Mouse (Mus musculus): Measurements from ENCODE around the gene Arhgap29. TPM values are rescaled to one million over a fixed set of nuclear protein-coding genes. Genes with fewer than 3 reads are reported as not detected.

Arhgap29 gene
- polyA plus RNA-seq, 1 experiment from 2014 or later: 18.3 TPM

GRCm38 (mm10) chr3:122035092-122035491 lies 82.8 kb downstream of the Arhgap29 start:
- no peak for ATAC-seq
- H3K4me1 ChIP-seq (replicated peaks; ENCODE audit: control insufficient read depth, insufficient read depth, low read length): 0 out of 2 replicates have a peak, but pooled peaks cover 2% of the 10 kb centered on the region
- no peak overlapping the region for H3K9ac ChIP-seq (replicated peaks; ENCODE audit: low read depth, low read length)
- 60% methylated on average over 3 of the region's 3 CpGs for WGBS
- no peak overlapping the region for H3K4me2 ChIP-seq (ENCODE audit: low read length)
- no peaks in the 10 kb centered on the region for H3K36me3 ChIP-seq (ENCODE audit: control insufficient read depth, insufficient read depth)
- no peak overlapping the region for H3K27ac ChIP-seq (ENCODE audit: low read length)
- H3K27me3 ChIP-seq (replicated peaks; ENCODE audit: control insufficient read depth, insufficient read depth, low read length): 0 out of 2 replicates have a peak, but pooled peaks cover 2% of the 10 kb centered on the region
- H3K9me3 ChIP-seq (ENCODE audit: control insufficient read depth, low read length): peaks cover 4% of the 10 kb centered on the region; the same call in 1 of the 2 replicates
- no peak overlapping the region for H3K4me3 ChIP-seq (replicated peaks; ENCODE audit: low read length)

DNA sequence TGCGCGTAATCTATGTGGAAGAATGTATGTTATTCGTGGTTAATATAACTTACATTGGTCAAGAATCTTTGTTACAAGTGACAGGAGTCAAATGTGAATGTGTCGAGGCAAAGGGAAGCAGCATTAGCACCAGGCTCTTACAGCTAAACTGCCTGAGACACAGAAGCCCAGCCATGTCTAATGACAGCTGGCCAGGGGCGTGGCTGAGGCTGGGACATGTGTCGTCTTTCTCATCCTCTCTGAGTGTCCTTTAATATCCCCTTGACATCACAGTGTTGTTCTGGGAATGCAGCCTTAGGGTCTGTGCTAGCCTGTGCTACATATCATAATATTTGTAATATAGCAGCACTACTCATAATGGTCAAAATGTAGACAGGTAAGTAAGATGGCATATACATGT lies 88.2 kb downstream of the Arhgap29 start:
- Histone ChIP-seq H3K9me3 (ENCODE audit: control insufficient read depth, low read length) (peaks cover 4% of the 10 kb centered on the region; the same call in 1 of the 2 replicates), H3K4me1 (replicated peaks; ENCODE audit: control insufficient read depth, insufficient read depth, low read length) (peaks cover 17% of the 10 kb centered on the region), H3K36me3 (ENCODE audit: control insufficient read depth, insufficient read depth) (no peaks in the 10 kb centered on the region), H3K27me3 (replicated peaks; ENCODE audit: control insufficient read depth, insufficient read depth, low read length) (peaks cover 18% of the 10 kb centered on the region), H3K4me2 (ENCODE audit: low read length) (no peak overlapping the region), H3K9ac (replicated peaks; ENCODE audit: low read depth, low read length) (no peak overlapping the region), H3K4me3 (replicated peaks; ENCODE audit: low read length) (no peak overlapping the region), H3K27ac (ENCODE audit: low read length) (no peak overlapping the region)
- whole genome bisulfite sequencing: 83% methylated on average over 6 of the region's 6 CpGs
- no peak for ATAC-seq

DNA sequence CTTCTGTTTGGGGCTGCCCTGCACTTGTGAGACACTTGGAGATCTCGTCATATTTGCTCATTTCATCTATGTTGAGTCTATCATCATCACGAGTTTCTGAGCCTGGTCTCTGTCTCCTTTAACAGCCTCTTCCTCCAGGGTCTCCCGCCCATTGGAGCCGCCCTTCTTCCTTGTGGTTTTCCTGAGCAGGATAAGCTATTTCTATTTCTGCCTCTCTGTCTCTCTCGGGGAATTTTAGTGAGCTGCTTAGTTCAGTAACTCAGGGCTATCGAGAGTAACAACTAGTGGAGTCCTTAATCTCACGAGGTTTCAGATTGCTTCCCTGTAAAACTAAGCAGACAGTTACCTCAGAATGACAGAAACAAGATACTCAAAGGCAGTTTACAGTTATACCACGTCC lies 90.8 kb downstream of the Arhgap29 start:
- ATAC-seq: no peak
- Histone ChIP-seq H3K9ac (replicated peaks; ENCODE audit: low read depth, low read length) (no peak overlapping the region), H3K36me3 (ENCODE audit: control insufficient read depth, insufficient read depth) (no peaks in the 10 kb centered on the region), H3K4me2 (ENCODE audit: low read length) (no peak overlapping the region; the same call in 1 of the 2 replicates), H3K4me3 (replicated peaks; ENCODE audit: low read length) (no peak overlapping the region), H3K27ac (ENCODE audit: low read length) (no peak overlapping the region), H3K27me3 (replicated peaks; ENCODE audit: control insufficient read depth, insufficient read depth, low read length) (peaks cover 18% of the 10 kb centered on the region), H3K4me1 (replicated peaks; ENCODE audit: control insufficient read depth, insufficient read depth, low read length) (peaks cover 38% of the 10 kb centered on the region), H3K9me3 (ENCODE audit: control insufficient read depth, low read length) (no peaks in the 10 kb centered on the region)
- 12% methylated on average over 8 of the region's 8 CpGs for WGBS

DNA sequence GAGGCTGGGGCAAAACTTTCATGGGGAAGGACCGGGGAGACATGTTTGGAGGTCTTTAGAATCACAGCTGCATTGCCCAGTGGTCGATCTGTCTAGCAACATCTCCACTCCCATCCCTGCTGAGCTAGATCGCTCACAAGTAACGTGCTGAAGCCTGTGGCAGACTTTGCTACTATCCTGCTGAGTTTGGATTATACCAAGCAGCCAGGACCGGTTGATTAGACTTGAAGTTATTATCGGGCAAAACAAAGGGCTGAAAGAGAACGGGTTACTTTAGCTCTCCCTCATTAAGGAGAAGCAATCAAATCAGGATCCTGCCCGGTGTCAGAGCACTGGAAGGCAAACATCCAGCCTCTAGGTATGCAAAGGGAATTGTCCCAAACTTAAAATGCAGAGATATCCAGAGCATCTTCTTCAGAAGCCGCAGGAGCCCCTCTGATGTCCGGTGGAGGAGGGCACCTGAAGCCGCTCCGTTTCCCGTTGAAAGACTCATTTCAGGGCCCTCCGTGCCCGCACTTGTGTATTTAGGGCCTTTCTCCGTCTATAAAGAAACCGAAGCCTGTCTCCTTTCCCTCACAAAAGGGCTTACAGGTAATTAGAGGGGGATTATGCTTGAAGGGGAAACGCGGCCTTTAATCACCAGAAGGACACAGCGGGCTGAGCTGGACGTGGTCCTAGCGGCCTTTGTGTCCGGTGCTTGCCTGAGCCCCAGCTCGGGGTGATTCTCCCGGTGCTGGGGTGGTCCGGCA lies 91.6 kb downstream of the Arhgap29 start, which contains the start of gene Abca4:
Gene Abca4, plus strand, starts transcription at position 645 of the 749 bp plus-strand sequence.
- Histone ChIP-seq H3K27ac (ENCODE audit: low read length) (no peak within 1 kb of the TSS), H3K9me3 (ENCODE audit: control insufficient read depth, low read length) (no peaks in the 10 kb centered on the region), H3K4me2 (ENCODE audit: low read length) (peak within 1 kb of the TSS; percentile 18), H3K9ac (replicated peaks; ENCODE audit: low read depth, low read length) (no peak within 1 kb of the TSS), H3K4me3 (replicated peaks; ENCODE audit: low read length) (0 out of 2 replicates have a peak within 1 kb of the TSS, but pooled peaks have one; percentile 5), H3K27me3 (replicated peaks; ENCODE audit: control insufficient read depth, insufficient read depth, low read length) (peaks cover 18% of the 10 kb centered on the region), H3K36me3 (ENCODE audit: control insufficient read depth, insufficient read depth) (no peaks in the 10 kb centered on the region), H3K4me1 (replicated peaks; ENCODE audit: control insufficient read depth, insufficient read depth, low read length) (peaks cover 47% of the 10 kb centered on the region)
- WGBS: 3% methylated on average over 26 of the region's 26 CpGs
- ATAC-seq: no peak

DNA sequence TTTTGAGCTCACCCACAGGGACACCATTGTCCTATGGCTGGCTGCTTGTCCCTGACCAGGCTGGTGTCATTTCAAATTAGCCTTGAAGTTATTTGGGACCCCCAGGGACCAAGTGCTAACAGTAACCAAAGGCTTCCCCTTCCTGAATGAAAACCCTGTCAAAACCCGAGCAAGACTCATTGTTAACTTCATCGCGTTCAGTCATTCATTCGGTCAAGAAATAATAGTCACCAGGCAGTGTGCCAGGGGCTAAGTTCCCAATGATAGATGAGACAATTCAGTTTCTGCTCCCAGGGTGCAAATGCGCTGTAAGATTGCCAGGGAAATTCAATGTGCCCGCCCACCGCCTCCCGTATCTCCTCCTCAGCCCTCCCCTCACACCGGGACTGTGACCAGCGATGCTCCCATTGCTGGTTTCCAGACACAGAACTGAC lies 93.9 kb downstream of the Arhgap29 start:
- Histone ChIP-seq H3K4me3 (replicated peaks; ENCODE audit: low read length) (no peak overlapping the region), H3K9me3 (ENCODE audit: control insufficient read depth, low read length) (no peaks in the 10 kb centered on the region), H3K4me1 (replicated peaks; ENCODE audit: control insufficient read depth, insufficient read depth, low read length) (peaks cover 47% of the 10 kb centered on the region), H3K9ac (replicated peaks; ENCODE audit: low read depth, low read length) (no peak overlapping the region), H3K27me3 (replicated peaks; ENCODE audit: control insufficient read depth, insufficient read depth, low read length) (peaks cover 15% of the 10 kb centered on the region), H3K4me2 (ENCODE audit: low read length) (peak overlapping the region; percentile 13; the same call in 1 of the 2 replicates), H3K27ac (ENCODE audit: low read length) (no peak overlapping the region), H3K36me3 (ENCODE audit: control insufficient read depth, insufficient read depth) (no peaks in the 10 kb centered on the region)
- WGBS: 5% methylated on average over 10 of the region's 10 CpGs
- peak; percentile 57 for ATAC-seq

- peaks cover 13% of the 10 kb centered on the region for H3K27me3 ChIP-seq (replicated peaks; ENCODE audit: control insufficient read depth, insufficient read depth, low read length)
Measured at GRCm38 (mm10) chr3:122047402-122047801, 95.1 kb downstream of the Arhgap29 start.

DNA sequence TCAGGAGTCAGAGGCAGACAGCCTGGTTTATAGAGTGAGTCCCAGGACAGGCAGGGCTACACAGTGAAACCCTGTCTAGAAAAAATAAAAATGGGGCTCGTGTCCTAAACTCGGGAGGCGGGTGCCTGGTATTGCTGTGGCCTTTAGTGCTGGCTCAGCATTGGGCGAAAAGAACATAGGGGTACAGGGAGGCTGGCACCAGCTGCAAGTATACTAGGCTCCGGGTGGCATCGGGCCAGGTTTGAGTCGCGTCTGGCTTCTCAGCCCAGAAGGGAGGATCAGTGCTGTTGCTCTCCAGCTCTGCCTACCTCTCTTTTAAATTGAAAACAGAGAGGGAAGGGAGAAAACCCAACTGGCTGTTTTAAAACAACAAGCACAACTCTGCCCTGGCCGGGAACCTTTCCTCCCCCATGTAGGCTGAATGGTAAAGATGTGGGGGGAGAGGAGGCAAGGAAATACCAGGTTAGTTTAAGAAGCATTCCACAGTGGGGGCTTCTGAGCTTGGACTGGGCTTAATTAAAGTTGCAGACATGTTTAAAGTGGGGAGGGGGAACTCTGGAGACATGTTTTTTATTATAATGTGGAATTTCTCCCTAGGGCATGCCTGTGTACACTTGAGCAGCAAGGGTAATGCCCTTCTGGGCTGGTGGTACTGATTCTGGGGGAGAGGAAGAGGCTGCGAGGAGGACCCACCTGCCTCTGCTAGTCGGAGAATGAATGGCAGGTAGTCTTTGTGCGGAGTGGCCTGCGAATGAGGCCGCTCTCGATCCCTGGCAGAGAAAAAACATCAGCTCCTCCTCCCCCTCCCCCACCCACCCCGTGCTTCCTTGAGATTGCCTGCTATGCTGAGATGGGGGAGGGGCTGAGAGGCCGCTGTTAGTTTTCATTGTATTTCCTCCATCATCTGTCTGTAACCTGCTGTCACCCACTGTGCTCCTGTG lies 95.8 kb downstream of the Arhgap29 start:
- Histone ChIP-seq H3K4me1 (replicated peaks; ENCODE audit: control insufficient read depth, insufficient read depth, low read length) (peaks cover 47% of the 10 kb centered on the region), H3K27ac (ENCODE audit: low read length) (0 out of 2 replicates have a peak overlapping the region, but pooled peaks have one; percentile 28), H3K4me3 (replicated peaks; ENCODE audit: low read length) (no peak overlapping the region), H3K36me3 (ENCODE audit: control insufficient read depth, insufficient read depth) (no peaks in the 10 kb centered on the region), H3K9ac (replicated peaks; ENCODE audit: low read depth, low read length) (no peak overlapping the region), H3K9me3 (ENCODE audit: control insufficient read depth, low read length) (no peaks in the 10 kb centered on the region), H3K27me3 (replicated peaks; ENCODE audit: control insufficient read depth, insufficient read depth, low read length) (peaks cover 5% of the 10 kb centered on the region; the same call in 1 of the 2 replicates), H3K4me2 (ENCODE audit: low read length) (peak overlapping the region; percentile 31)
- ATAC-seq: peak; percentile 89
- WGBS: 8% methylated on average over 17 of the region's 17 CpGs

More at GRCm38 (mm10) chr3:122047402-122047801, 95.1 kb downstream of the Arhgap29 start:
- H3K9ac ChIP-seq (replicated peaks; ENCODE audit: low read depth, low read length): no peak overlapping the region
- WGBS: 41% methylated on average over 7 of the region's 7 CpGs
- no peak; the same call in 1 of the 2 replicates for ATAC-seq
- H3K36me3 ChIP-seq (ENCODE audit: control insufficient read depth, insufficient read depth): no peaks in the 10 kb centered on the region
- no peaks in the 10 kb centered on the region for H3K9me3 ChIP-seq (ENCODE audit: control insufficient read depth, low read length)
- H3K4me1 ChIP-seq (replicated peaks; ENCODE audit: control insufficient read depth, insufficient read depth, low read length): peaks cover 47% of the 10 kb centered on the region
- H3K27ac ChIP-seq (ENCODE audit: low read length): no peak overlapping the region
- no peak overlapping the region for H3K4me3 ChIP-seq (replicated peaks; ENCODE audit: low read length)
- H3K4me2 ChIP-seq (ENCODE audit: low read length): no peak overlapping the region

GRCm38 (mm10) chr3:122049158-122049557 lies 96.8 kb downstream of the Arhgap29 start:
- WGBS: 49% methylated on average over 6 of the region's 6 CpGs
- Histone ChIP-seq H3K27ac (ENCODE audit: low read length) (no peak overlapping the region), H3K9ac (replicated peaks; ENCODE audit: low read depth, low read length) (no peak overlapping the region), H3K9me3 (ENCODE audit: control insufficient read depth, low read length) (no peaks in the 10 kb centered on the region), H3K4me3 (replicated peaks; ENCODE audit: low read length) (no peak overlapping the region), H3K27me3 (replicated peaks; ENCODE audit: control insufficient read depth, insufficient read depth, low read length) (0 out of 2 replicates have a peak, but pooled peaks cover 3% of the 10 kb centered on the region), H3K4me2 (ENCODE audit: low read length) (no peak overlapping the region), H3K4me1 (replicated peaks; ENCODE audit: control insufficient read depth, insufficient read depth, low read length) (peaks cover 39% of the 10 kb centered on the region), H3K36me3 (ENCODE audit: control insufficient read depth, insufficient read depth) (no peaks in the 10 kb centered on the region)
- no peak for ATAC-seq
